Mouse (Mus musculus) forebrain, embryonic 12.5 days (tissue): ENCODE results near the gene Fgd5. TPM values are rescaled to one million over a fixed set of nuclear protein-coding genes. Genes with fewer than 3 reads are reported as not detected.
A peak's percentile ranks its signal among the peaks of the same experiment; 100 is the strongest.

Experiments
- ATAC-seq: fragments of 200-750 bp; cut with Nextera tagmentation; 2 replicates; pipeline ENCODE4 v1.8.0; 2017; ENCODE audit warnings: moderate TSS enrichment; ENCODE audit not compliant: low FRiP score
- H3K27ac ChIP-seq: fragments of 300-500 bp; sonication (generic); 2 replicates; pipeline ENCODE4 v1.5.1; 2016; ENCODE audit warnings: mild to moderate bottlenecking
- H3K27me3 ChIP-seq: fragments of 300-500 bp; sonication (generic); 2 replicates; pipeline ENCODE4 v1.6.1; 2016; ENCODE audit warnings: mild to moderate bottlenecking
- H3K36me3 ChIP-seq: fragments of 300-500 bp; sonication (generic); replicated peaks from 2 replicates; pipeline ENCODE4 v1.6.1; 2016; ENCODE audit warnings: mild to moderate bottlenecking
- H3K4me1 ChIP-seq: fragments of 300-500 bp; sonication (generic); 2 replicates; pipeline ENCODE4 v1.6.1; 2016
- H3K4me2 ChIP-seq: fragments of 300-500 bp; sonication (generic); 2 replicates; pipeline ENCODE4 v1.6.1; 2016; ENCODE audit warnings: mild to moderate bottlenecking, moderate library complexity
- H3K4me3 ChIP-seq: fragments of 300-500 bp; sonication (generic); replicated peaks from 2 replicates; pipeline ENCODE4 v1.5.1; 2016; ENCODE audit warnings: mild to moderate bottlenecking
- H3K9ac ChIP-seq: fragments of 300-500 bp; sonication (generic); 2 replicates; pipeline ENCODE4 v1.6.1; 2016; ENCODE audit warnings: mild to moderate bottlenecking
- H3K9me3 ChIP-seq: fragments of 300-500 bp; sonication (generic); 2 replicates; pipeline ENCODE4 v1.6.1; 2016
- WGBS: fragments of 180-500 bp; shearing (Covaris S2); methylation state at CpG from one replicate; pipeline ENCODE4 v1.1.7; 2016; 5-methylcytosine and 5-hydroxymethylcytosine counted together
- polyA plus RNA-seq: library from polyadenylated mRNA; unstranded; fragments of >200 nt; fragmentation: Nextera tagmentation; extraction: Ambion mirVana; gene quantifications from 2 replicates; pipeline ENCODE4 v1.2.1, GENCODE M21; 2016

Gene Fgd5
- polyA plus RNA-seq, 1 experiment from 2014 or later, result 7.6 TPM

DNA sequence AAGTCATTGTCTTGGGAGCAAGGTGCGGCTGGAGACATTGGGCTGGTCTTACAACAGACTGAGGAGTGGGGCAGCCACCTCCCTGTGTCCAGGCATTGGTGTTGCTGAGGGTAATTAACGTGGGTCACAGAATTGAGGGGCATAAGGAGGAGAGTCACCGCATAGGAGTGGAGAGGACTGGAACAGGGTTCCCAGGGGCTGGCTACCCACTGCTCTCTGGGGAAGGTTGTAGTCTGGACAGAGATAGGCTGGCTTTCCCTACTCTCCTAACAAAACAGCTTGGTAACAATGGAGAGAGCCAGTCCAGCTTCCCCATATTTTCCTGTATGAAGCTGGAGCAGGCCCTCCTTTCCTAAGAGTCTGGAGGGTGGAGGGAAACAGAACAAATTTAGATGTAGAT is 1.3 kb downstream of the Fgd5 start:
- ATAC-seq, result no peak
- Histone ChIP-seq H3K36me3 (no peaks in the 10 kb centered on the region), H3K9ac (no peak overlapping the region), H3K4me1 (peaks cover 14% of the 10 kb centered on the region), H3K4me2 (0 out of 2 replicates have a peak overlapping the region, but pooled peaks have one; percentile 95), H3K27me3 (peaks cover 70% of the 10 kb centered on the region), H3K27ac (no peak overlapping the region), H3K9me3 (no peaks in the 10 kb centered on the region), H3K4me3 (peak overlapping the region; percentile 58; the same call in 1 of the 2 replicates)
- WGBS, result 63% methylated on average over 3 of the region's 3 CpGs

DNA sequence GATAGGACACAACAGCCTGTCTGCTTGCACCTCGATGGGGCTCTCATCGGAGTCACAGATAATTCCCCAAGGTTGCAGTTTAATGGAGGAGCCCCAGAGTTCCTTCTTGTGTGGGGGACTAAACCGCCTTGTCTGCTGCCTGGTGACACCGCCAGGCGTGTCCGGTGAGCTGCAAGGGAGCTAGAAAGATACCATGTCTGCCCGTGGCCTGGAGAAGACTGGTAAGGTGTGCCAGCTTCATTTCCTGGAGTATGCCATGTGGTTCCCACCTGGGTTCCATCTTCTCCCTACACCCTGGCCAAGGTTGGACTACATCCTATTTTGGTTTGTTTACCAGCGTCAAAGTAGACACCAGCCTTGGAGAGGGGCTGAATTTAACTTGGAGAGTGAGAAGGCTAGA is 11.4 kb downstream of the Fgd5 start:
- H3K4me1 ChIP-seq, result no peaks in the 10 kb centered on the region
- H3K27me3 ChIP-seq, result no peaks in the 10 kb centered on the region; the same call in 1 of the 2 replicates
- H3K9ac ChIP-seq, result no peak overlapping the region
- H3K9me3 ChIP-seq, result no peaks in the 10 kb centered on the region
- no peak overlapping the region for H3K27ac ChIP-seq
- WGBS, result 91% methylated on average over 8 of the region's 8 CpGs
- no peak overlapping the region for H3K4me3 ChIP-seq
- H3K36me3 ChIP-seq, result no peaks in the 10 kb centered on the region
- H3K4me2 ChIP-seq, result no peak overlapping the region
- no peak for ATAC-seq

DNA sequence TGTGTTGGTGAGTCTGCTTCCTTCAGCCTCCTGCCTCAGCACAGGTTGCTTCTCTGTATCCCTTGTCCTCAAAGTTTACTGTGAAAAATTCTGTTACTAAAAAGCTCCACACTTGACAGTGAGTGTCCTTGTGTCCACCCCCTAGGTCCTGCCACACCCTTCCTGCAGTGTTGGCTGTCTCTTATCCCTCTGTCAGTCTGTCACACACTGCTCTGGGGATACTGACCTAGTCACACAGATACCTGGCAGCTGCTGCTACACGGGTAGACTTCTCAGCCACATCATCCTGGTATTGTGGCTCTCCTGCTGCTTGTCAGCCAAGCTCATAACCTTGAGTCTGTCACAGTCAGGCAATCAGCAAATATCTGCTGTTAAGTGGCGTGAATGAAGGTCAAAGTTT is 14.1 kb downstream of the Fgd5 start:
- Histone ChIP-seq H3K9ac (no peak overlapping the region), H3K4me3 (no peak overlapping the region), H3K27ac (no peak overlapping the region), H3K4me1 (0 out of 2 replicates have a peak, but pooled peaks cover 4% of the 10 kb centered on the region), H3K36me3 (no peaks in the 10 kb centered on the region), H3K9me3 (no peaks in the 10 kb centered on the region), H3K27me3 (peaks cover 7% of the 10 kb centered on the region; the same call in 1 of the 2 replicates), H3K4me2 (no peak overlapping the region)
- ATAC-seq, result no peak
- WGBS, result 89% methylated on average over 2 of the region's 2 CpGs

DNA sequence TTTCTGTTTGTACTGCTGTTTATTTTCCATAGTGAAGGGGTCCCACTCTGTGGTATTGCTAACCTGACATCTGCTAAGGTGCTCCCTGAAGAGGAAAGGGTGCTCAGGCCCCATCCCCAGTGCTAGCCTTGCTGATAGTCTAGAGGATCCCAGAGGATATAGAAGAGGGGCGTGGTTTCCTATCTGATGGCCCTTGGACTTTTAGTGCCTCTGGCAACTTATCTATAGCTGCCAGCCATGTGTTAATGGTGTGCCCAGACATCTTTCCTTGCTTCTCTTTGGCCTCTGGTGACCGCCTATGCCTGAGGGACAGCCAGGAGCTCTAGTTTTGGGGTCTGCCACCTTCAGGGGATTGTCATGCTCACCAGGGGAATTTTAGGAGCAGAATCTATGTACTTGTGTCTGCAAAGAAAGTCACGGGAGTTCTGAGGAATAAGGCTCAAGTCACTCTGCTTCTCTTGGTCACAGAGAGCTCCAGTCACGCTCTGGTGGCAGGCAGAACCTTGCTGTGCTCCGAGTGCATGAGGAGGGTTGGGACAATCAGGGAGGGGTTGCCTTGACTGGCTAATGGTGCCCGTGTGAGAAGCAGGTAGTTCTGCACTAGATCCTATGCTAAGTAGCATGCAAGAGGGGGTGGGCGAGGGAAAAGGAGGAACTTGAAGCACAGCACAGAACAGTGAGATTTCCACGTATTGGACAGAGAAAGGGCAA is 15.3 kb downstream of the Fgd5 start:
- Histone ChIP-seq H3K4me2 (no peak overlapping the region), H3K27ac (no peak overlapping the region), H3K27me3 (peaks cover 9% of the 10 kb centered on the region; the same call in 1 of the 2 replicates), H3K4me1 (0 out of 2 replicates have a peak, but pooled peaks cover 4% of the 10 kb centered on the region), H3K36me3 (no peaks in the 10 kb centered on the region), H3K4me3 (no peak overlapping the region), H3K9ac (no peak overlapping the region), H3K9me3 (no peaks in the 10 kb centered on the region)
- WGBS, result 75% methylated on average over 8 of the region's 8 CpGs
- no peak for ATAC-seq

DNA sequence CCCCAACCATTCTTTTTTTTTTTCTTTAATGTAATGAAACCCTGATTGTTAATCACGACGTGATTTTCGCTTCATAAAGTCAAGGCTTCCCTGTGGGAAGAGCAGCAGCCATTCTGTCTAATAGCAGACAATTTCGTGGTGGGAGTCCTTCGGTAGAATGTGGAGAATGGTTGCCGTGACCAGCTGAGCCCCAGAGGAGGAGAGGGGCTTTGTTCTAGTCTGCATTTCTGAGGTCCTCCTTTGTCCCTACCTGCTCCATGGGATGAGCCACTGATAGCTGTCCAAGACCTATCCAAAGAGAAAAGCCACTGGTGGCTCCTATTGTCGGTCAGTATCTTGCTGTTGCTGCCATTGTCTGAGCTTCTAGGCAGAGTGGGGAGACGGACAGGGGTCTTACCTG is 17.4 kb downstream of the Fgd5 start:
- no peak overlapping the region for H3K9ac ChIP-seq
- peak overlapping the region; percentile 61 for H3K27ac ChIP-seq
- no peak for ATAC-seq
- peaks cover 28% of the 10 kb centered on the region for H3K27me3 ChIP-seq
- 65% methylated on average over 8 of the region's 8 CpGs for WGBS
- no peak overlapping the region for H3K4me3 ChIP-seq
- H3K4me2 ChIP-seq, result no peak overlapping the region
- H3K36me3 ChIP-seq, result no peaks in the 10 kb centered on the region
- H3K4me1 ChIP-seq, result 0 out of 2 replicates have a peak, but pooled peaks cover 4% of the 10 kb centered on the region
- H3K9me3 ChIP-seq, result no peaks in the 10 kb centered on the region

DNA sequence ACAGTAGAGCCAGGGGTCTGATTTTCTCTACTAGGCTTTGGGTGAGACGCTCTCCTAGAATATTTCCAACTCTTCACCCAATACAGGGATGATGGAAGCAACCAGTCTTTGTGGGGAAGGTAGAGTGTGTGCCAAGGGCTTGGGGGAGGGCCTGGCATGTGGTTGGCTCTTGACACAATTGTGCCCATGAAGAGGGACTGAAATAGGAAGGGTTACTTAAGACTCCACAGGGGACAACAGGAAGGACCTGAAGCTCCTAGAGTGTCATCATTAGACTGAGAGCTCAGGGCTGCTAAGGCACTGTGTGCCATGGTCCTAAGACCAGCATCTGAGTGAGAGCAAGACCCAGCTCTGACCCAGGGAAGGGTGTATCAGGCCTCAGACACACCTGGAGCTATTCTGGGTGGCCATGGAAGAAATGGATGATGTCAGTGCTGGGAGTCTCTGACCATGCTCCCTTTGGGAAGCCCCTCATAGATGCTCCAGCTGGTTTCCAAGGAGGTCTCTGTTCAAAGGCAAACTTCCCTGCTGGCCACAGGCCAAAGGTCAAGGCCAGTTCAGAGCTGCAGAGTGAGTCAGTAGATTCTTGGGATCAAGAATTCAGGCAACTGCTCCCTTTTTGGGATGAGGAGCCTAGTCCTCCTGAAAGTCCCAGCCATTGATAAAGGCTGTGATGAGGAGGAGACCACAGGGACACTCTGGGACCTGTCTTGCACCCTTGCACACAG is 24.0 kb downstream of the Fgd5 start:
- Histone ChIP-seq H3K4me3 (no peak overlapping the region), H3K27ac (0 out of 2 replicates have a peak overlapping the region, but pooled peaks have one; percentile 74), H3K36me3 (no peaks in the 10 kb centered on the region), H3K27me3 (peaks cover 49% of the 10 kb centered on the region), H3K4me2 (no peak overlapping the region), H3K4me1 (peaks cover 31% of the 10 kb centered on the region), H3K9ac (no peak overlapping the region), H3K9me3 (no peaks in the 10 kb centered on the region)
- 92% methylated on average over 1 of the region's 1 CpGs for WGBS
- no peak for ATAC-seq

DNA sequence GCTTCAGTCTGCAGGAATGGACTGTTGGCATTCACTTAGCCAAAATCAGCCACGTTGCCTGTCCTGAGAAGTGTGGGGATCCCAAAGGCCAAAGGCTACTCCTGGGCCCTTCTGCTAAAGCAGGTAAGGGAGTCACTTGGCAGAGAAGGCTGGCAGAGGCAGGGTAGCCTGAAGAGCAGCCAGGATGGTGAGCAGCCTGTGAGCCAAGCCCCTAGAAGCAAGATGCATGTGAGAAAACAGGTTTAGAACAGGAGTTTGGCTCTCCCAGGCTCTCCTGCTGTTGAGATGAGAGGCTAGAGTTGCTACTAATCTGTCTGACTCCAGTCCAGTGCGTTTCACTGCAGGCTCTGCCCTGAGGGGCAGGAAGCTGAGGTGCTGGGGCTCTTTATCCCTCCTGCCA is 25.0 kb downstream of the Fgd5 start:
- H3K27ac ChIP-seq, result peak overlapping the region; percentile 74
- H3K36me3 ChIP-seq, result no peaks in the 10 kb centered on the region
- H3K27me3 ChIP-seq, result peaks cover 57% of the 10 kb centered on the region
- ATAC-seq, result no peak
- no peaks in the 10 kb centered on the region for H3K9me3 ChIP-seq
- no peak overlapping the region for H3K4me3 ChIP-seq
- no peak overlapping the region; the same call in 1 of the 2 replicates for H3K9ac ChIP-seq
- peaks cover 31% of the 10 kb centered on the region for H3K4me1 ChIP-seq
- 33% methylated on average over 2 of the region's 2 CpGs for WGBS
- H3K4me2 ChIP-seq, result no peak overlapping the region

DNA sequence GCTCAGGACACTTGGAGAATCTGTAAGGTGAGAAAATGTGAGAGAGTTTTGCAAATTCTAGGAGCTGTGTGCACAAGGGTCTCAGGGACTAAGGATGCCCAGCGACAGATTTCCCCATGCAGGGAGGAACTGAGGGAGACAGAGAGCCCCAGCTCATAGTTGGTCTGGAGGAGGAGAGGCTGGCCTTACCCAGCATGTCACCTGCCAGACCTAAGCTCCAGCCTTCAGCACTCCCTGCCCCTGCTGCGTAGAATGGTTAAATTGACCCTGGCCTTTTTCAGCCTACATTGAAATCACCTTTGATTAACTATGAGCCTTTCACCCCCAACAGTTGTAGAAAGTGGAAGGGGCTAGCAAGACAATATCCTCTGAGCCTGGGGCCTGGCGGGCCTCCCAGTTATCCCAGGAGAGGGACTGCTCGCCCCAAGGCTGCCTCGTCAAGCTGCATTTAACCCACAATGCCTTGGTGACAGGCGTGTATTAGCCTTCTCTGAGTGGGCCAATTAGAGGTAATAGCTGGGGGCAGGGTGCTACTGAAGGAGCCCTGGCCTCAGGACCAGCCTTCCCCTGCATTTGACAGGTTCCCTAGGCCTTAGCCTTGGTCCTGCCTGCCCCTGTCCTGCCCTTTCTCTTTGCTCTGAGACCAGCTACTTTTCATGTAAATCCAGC is 25.6 kb downstream of the Fgd5 start:
- no peak overlapping the region for H3K4me2 ChIP-seq
- H3K27ac ChIP-seq, result peak overlapping the region; percentile 74
- no peak overlapping the region for H3K4me3 ChIP-seq
- no peaks in the 10 kb centered on the region for H3K9me3 ChIP-seq
- H3K36me3 ChIP-seq, result no peaks in the 10 kb centered on the region
- H3K9ac ChIP-seq, result no peak overlapping the region
- peaks cover 31% of the 10 kb centered on the region for H3K4me1 ChIP-seq
- 12% methylated on average over 6 of the region's 6 CpGs for WGBS
- peak; percentile 88 for ATAC-seq
- peaks cover 53% of the 10 kb centered on the region for H3K27me3 ChIP-seq

DNA sequence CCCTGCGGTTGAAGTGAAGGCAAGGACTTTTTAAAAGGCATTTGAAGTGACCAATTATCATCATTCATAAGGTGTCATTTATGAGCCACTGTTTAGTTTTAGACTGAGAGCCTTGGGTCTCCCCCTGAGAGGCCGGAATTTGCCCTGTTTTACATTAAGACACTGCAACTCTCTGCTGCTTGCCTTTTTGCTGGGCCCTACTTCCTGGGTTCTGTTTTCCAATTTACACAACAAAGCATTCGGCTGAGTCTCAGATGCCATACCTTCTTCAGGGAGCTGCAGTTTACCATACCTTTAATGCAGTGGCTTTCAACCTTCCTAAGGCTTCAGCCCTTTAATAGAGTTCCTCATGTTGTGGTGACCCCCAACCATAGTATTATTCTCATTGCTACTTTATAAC is 26.1 kb downstream of the Fgd5 start:
- peaks cover 48% of the 10 kb centered on the region for H3K27me3 ChIP-seq
- WGBS, result 16% methylated on average over 3 of the region's 3 CpGs
- no peak overlapping the region for H3K4me3 ChIP-seq
- peaks cover 35% of the 10 kb centered on the region for H3K4me1 ChIP-seq
- no peak overlapping the region for H3K9ac ChIP-seq
- no peaks in the 10 kb centered on the region for H3K36me3 ChIP-seq
- peak overlapping the region; percentile 74; the same call in 1 of the 2 replicates for H3K27ac ChIP-seq
- no peaks in the 10 kb centered on the region for H3K9me3 ChIP-seq
- ATAC-seq, result no peak; the same call in 1 of the 2 replicates
- H3K4me2 ChIP-seq, result no peak overlapping the region

DNA sequence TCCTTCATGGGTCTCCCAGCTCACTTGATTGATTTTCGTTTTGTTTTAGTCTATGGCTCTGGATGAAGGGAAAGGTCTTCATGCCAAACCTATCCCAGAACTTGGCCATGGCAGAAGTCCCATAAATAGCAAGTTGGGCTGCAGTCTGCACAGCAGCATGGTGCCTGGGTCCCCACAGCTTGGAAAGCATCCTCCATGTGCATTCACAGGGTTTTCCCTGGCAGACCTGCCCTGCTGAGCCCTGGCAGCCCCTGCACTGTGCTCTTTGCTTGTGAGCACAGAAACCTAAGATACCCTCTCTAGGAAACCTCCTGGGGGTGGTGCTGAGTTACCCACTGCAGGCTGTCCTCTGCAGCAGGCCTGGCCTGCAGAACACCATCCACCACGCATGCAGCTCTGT is 32.2 kb downstream of the Fgd5 start:
- WGBS, result 81% methylated on average over 2 of the region's 2 CpGs
- Histone ChIP-seq H3K9me3 (no peaks in the 10 kb centered on the region), H3K27ac (no peak overlapping the region), H3K4me2 (no peak overlapping the region), H3K27me3 (peaks cover 19% of the 10 kb centered on the region), H3K4me3 (no peak overlapping the region), H3K36me3 (no peaks in the 10 kb centered on the region), H3K9ac (no peak overlapping the region), H3K4me1 (peaks cover 6% of the 10 kb centered on the region)
- no peak for ATAC-seq

DNA sequence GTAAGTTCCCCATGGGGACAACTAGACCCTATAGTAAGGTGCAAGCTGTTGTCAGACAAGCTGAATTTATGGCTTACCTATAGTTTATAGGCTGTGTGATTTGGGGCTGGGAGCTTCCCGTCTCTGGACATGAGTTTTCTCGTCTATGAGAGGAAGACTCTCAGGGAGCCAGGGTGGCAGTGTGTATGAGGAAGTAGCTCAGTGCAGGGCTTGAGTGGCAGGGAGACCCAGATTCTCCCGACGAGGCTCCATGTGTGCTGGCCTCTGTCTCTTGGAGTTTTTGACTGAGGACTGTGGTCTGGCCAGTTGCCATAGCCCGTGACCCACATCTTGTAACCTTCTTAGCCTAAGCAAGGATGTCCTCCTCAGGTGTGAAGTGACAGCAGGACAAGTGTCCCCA is 33.7 kb downstream of the Fgd5 start:
- Histone ChIP-seq H3K9ac (no peak overlapping the region), H3K4me1 (peaks cover 12% of the 10 kb centered on the region), H3K36me3 (no peaks in the 10 kb centered on the region), H3K4me2 (no peak overlapping the region), H3K9me3 (no peaks in the 10 kb centered on the region), H3K27me3 (peaks cover 17% of the 10 kb centered on the region), H3K27ac (no peak overlapping the region), H3K4me3 (no peak overlapping the region)
- no peak for ATAC-seq
- WGBS, result 86% methylated on average over 5 of the region's 5 CpGs

DNA sequence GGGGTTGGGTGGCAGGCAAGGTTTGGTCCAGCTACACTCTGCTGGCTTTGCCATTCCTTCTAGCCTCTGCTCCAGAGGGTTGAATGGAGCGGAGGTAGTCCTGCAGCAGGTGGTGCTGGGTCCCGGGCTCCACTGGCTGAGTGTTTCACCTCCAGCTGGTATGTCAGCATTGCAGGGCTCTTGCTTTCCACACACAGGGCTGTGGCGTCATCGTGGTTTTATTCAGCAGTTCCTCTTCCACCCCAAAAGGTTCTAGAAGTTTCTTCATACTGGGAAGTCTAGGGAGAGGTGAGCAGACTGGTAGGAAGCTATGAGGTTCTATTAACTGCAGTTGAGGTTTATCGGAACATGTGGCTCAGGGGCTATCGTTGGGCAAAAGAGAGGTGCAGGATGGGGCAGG is 34.4 kb downstream of the Fgd5 start:
- no peak overlapping the region for H3K4me3 ChIP-seq
- no peak overlapping the region for H3K4me2 ChIP-seq
- H3K9me3 ChIP-seq, result no peaks in the 10 kb centered on the region
- WGBS, result 87% methylated on average over 6 of the region's 6 CpGs
- ATAC-seq, result no peak
- no peak overlapping the region for H3K9ac ChIP-seq
- peaks cover 14% of the 10 kb centered on the region for H3K27me3 ChIP-seq
- no peaks in the 10 kb centered on the region for H3K36me3 ChIP-seq
- peaks cover 12% of the 10 kb centered on the region for H3K4me1 ChIP-seq
- H3K27ac ChIP-seq, result no peak overlapping the region
